Mouse (Mus musculus) thymus, adult 2 months (tissue): Measurements from ENCODE around the gene Zc3h7a. TPM values are rescaled to one million over a fixed set of nuclear protein-coding genes. Genes with fewer than 3 reads are reported as not detected.

Experiments
- DNase-seq: peaks from one replicate; pipeline ENCODE4 v3.0.0; 2021
- H3K27ac ChIP-seq: fragments of 200-500 bp; 2 replicates; pipeline ENCODE4 v1.5.1; 2012; ENCODE audit warnings: low read length, control low read depth; ENCODE audit not compliant: control insufficient read depth, insufficient read depth
- H3K27me3 ChIP-seq: fragments of 200-500 bp; 2 replicates; pipeline ENCODE4 v1.6.1; 2012; ENCODE audit warnings: mild to moderate bottlenecking, low read length, moderate library complexity, mixed read lengths; ENCODE audit not compliant: control insufficient read depth, insufficient read depth
- H3K36me3 ChIP-seq: fragments of 200-500 bp; 2 replicates; pipeline ENCODE4 v1.6.1; 2012; ENCODE audit warnings: mild to moderate bottlenecking, low read length, moderate library complexity; ENCODE audit not compliant: control insufficient read depth, insufficient read depth
- H3K4me1 ChIP-seq: fragments of 200-500 bp; replicated peaks from 2 replicates; pipeline ENCODE4 v1.6.1; 2012; ENCODE audit warnings: low read length; ENCODE audit not compliant: control insufficient read depth, insufficient read depth
- H3K4me3 ChIP-seq: fragments of 200-500 bp; 2 replicates; pipeline ENCODE4 v1.5.1; 2012; ENCODE audit warnings: mild to moderate bottlenecking, low read length, control low read depth, moderate library complexity; ENCODE audit not compliant: control insufficient read depth, insufficient read depth
- CTCF ChIP-seq: fragments of 200-500 bp; IDR thresholded peaks from 2 replicates; pipeline ENCODE4 v1.5.1; 2012; ENCODE audit warnings: mild to moderate bottlenecking, control low read depth, low read length, moderate library complexity, borderline replicate concordance; ENCODE audit not compliant: control insufficient read depth, poor library complexity, insufficient read depth; ENCODE audit errors: extremely low read depth
- POLR2A ChIP-seq: fragments of 200-500 bp; IDR thresholded peaks from 2 replicates; pipeline ENCODE4 v1.6.1; 2012; ENCODE audit warnings: mild to moderate bottlenecking, low read length, control low read depth, moderate library complexity; ENCODE audit not compliant: control insufficient read depth, poor library complexity, insufficient read depth; ENCODE audit errors: extremely low read depth
- WGBS: fragments of 180-500 bp; shearing (Covaris S2); methylation state at CpG from one replicate; pipeline ENCODE4 v1.1.7; 2018; 5-methylcytosine and 5-hydroxymethylcytosine counted together
- polyA plus RNA-seq: library from polyadenylated mRNA; depleted of rRNA; stranded (reverse); fragments of >200 nt; gene quantifications from 2 replicates; pipeline ENCODE4 v1.2.3, GENCODE M21; 2012

Zc3h7a gene
- polyA plus RNA-seq, 1 experiment, result 116 TPM

- Histone ChIP-seq H3K4me3 (no peak overlapping the region), H3K27me3 (no peaks in the 10 kb centered on the region), H3K36me3 (peaks cover 77% of the 10 kb centered on the region), H3K27ac (no peak overlapping the region), H3K4me1 (peaks cover 2% of the 10 kb centered on the region; the same call in 1 of the 2 replicates)
- TF ChIP-seq CTCF, result no peak
- TF ChIP-seq POLR2A, result no peak
- no peak for DNase-seq
- 72% methylated on average over 2 of the region's 2 CpGs for WGBS
These were observed 22.3 kb upstream of the Zc3h7a start for GRCm38 (mm10) chr16:11198467-11198866.

GRCm38 (mm10) chr16:11197052-11197451, 20.9 kb upstream of the Zc3h7a start:
- Histone ChIP-seq H3K27me3 (no peaks in the 10 kb centered on the region), H3K4me1 (no peaks in the 10 kb centered on the region), H3K36me3 (peaks cover 90% of the 10 kb centered on the region), H3K27ac (no peak overlapping the region), H3K4me3 (no peak overlapping the region)
- DNase-seq, result no peak
- TF ChIP-seq POLR2A (no peak), CTCF (no peak)
- 92% methylated on average over 4 of the region's 4 CpGs for WGBS

GRCm38 (mm10) chr16:11193231-11193630, 17.0 kb upstream of the Zc3h7a start:
- H3K4me3 ChIP-seq, result no peak overlapping the region
- WGBS, result 100% methylated on average over 2 of the region's 2 CpGs
- no peaks in the 10 kb centered on the region for H3K27me3 ChIP-seq
- H3K4me1 ChIP-seq, result no peaks in the 10 kb centered on the region
- TF ChIP-seq CTCF (no peak), POLR2A (no peak)
- DNase-seq, result no peak
- H3K36me3 ChIP-seq, result peaks cover 61% of the 10 kb centered on the region
- no peak overlapping the region for H3K27ac ChIP-seq

- 92% methylated on average over 7 of the region's 7 CpGs for WGBS
- Histone ChIP-seq H3K27me3 (no peaks in the 10 kb centered on the region), H3K4me3 (no peak overlapping the region), H3K27ac (no peak overlapping the region), H3K4me1 (no peaks in the 10 kb centered on the region), H3K36me3 (peaks cover 31% of the 10 kb centered on the region)
- TF ChIP-seq CTCF (no peak), POLR2A (no peak)
- no peak for DNase-seq
These were observed 14.0 kb upstream of the Zc3h7a start for GRCm38 (mm10) chr16:11190150-11190549.

GRCm38 (mm10) chr16:11177404-11177803, 1.2 kb upstream of the Zc3h7a start:
- TF ChIP-seq POLR2A (no peak), CTCF (no peak)
- H3K4me1 ChIP-seq, result peaks cover 9% of the 10 kb centered on the region
- WGBS, result 58% methylated on average over 2 of the region's 2 CpGs
- no peaks in the 10 kb centered on the region for H3K36me3 ChIP-seq
- no peaks in the 10 kb centered on the region for H3K27me3 ChIP-seq
- no peak overlapping the region for H3K27ac ChIP-seq
- H3K4me3 ChIP-seq, result no peak overlapping the region
- DNase-seq, result no peak

GRCm38 (mm10) chr16:11176884-11177244, 671 bp upstream of the Zc3h7a start:
- H3K27ac ChIP-seq, result no peak overlapping the region; the same call in 1 of the 2 replicates
- H3K4me3 ChIP-seq, result peak overlapping the region; percentile 70
- peaks cover 9% of the 10 kb centered on the region for H3K4me1 ChIP-seq
- DNase-seq, result no peak
- H3K27me3 ChIP-seq, result no peaks in the 10 kb centered on the region
- no peaks in the 10 kb centered on the region for H3K36me3 ChIP-seq
- 8% methylated on average over 4 of the region's 4 CpGs for WGBS
- no peak for TF ChIP-seq CTCF
- TF ChIP-seq POLR2A, result no peak

- WGBS, result under 1% methylated on average over 72 of the region's 72 CpGs
- Histone ChIP-seq H3K4me1 (peaks cover 12% of the 10 kb centered on the region), H3K27me3 (no peaks in the 10 kb centered on the region), H3K4me3 (peak overlapping the region; percentile 70), H3K27ac (peak overlapping the region; percentile 36), H3K36me3 (no peaks in the 10 kb centered on the region)
- no peak for TF ChIP-seq CTCF
- no peak for TF ChIP-seq POLR2A
- peak; percentile 60 for DNase-seq
These were observed 545 bp downstream of the Zc3h7a start for GRCm38 (mm10) chr16:11175489-11176207.

GRCm38 (mm10) chr16:11175100-11175488, 1.1 kb downstream of the Zc3h7a start:
- DNase-seq, result peak; percentile 8
- Histone ChIP-seq H3K4me1 (peaks cover 12% of the 10 kb centered on the region), H3K36me3 (no peaks in the 10 kb centered on the region), H3K27me3 (no peaks in the 10 kb centered on the region), H3K4me3 (peak overlapping the region; percentile 70), H3K27ac (peak overlapping the region; percentile 36)
- under 1% methylated on average over 9 of the region's 9 CpGs for WGBS
- TF ChIP-seq CTCF, result no peak
- no peak for TF ChIP-seq POLR2A
